Mouse (Mus musculus): ENCODE measurements at regions not wholly inside any gene's neighbourhood (a gene's known extent, or its start where the extent isn't known, plus 50 kb on each side); places are given as distances from the start of the nearest gene placed in this dataset.
A peak's percentile ranks its signal among the peaks of the same experiment; 100 is the strongest.

DNA sequence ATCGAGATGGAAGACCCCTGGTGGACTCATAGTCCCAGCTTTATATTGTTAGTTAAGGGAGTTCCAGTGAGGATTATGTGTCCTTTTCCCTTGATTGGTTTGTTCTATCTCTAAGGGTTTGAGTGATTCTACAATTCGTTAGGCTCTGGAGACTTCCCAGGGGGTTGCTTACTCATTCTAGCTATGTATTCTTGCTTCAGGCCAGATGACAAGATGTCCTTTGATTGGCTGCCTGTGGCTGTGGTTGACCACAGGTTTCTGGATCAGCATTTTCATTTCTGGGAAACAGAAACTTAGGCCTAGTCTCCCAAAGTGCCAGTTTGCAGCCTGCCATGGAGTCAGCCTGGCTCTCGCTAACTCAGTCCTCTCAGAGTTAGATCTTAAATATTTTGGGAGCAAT is 119.3 kb upstream of the H2al1n start:
- TF ChIP-seq EP300 (IDR thresholded peaks at IDR 0.05; ENCODE audit: insufficient read depth, low read depth, low read length) (no peak), POLR2A (IDR thresholded peaks at IDR 0.05; ENCODE audit: insufficient read depth, low read depth, low read length) (no peak), CTCF (IDR thresholded peaks at IDR 0.05) (no peak)
- intact Hi-C loops (cut with DNase I), result no loop called here
- Histone ChIP-seq H3K27ac (no peak overlapping the region), H3K9ac (ENCODE audit: low read depth, low read length) (no peak overlapping the region), H3K4me3 (no peak overlapping the region), H3K36me3 (ENCODE audit: control insufficient read depth, insufficient read depth, low read length) (no peaks in the 10 kb centered on the region), H3K4me1 (ENCODE audit: control insufficient read depth, insufficient read depth, low read length) (no peaks in the 10 kb centered on the region), H3K79me2 (replicated peaks; ENCODE audit: control insufficient read depth, insufficient read depth, low read length) (no peaks in the 10 kb centered on the region), H3K27me3 (ENCODE audit: control insufficient read depth, insufficient read depth, low read length) (no peaks in the 10 kb centered on the region)
- WGBS, result 77% methylated on average over 3 of the region's 3 CpGs
- DNase-seq, result no peak

- Histone ChIP-seq H3K9ac (ENCODE audit: low read depth, low read length) (no peak overlapping the region), H3K27ac (no peak overlapping the region), H3K36me3 (ENCODE audit: control insufficient read depth, insufficient read depth, low read length) (no peaks in the 10 kb centered on the region), H3K79me2 (replicated peaks; ENCODE audit: control insufficient read depth, insufficient read depth, low read length) (no peaks in the 10 kb centered on the region), H3K4me1 (ENCODE audit: control insufficient read depth, insufficient read depth, low read length) (no peaks in the 10 kb centered on the region), H3K4me3 (no peak overlapping the region), H3K27me3 (ENCODE audit: control insufficient read depth, insufficient read depth, low read length) (no peaks in the 10 kb centered on the region)
- WGBS, result 61% methylated on average over 2 of the region's 2 CpGs
- intact Hi-C loops (cut with DNase I), result no loop called here
- DNase-seq, result no peak
- TF ChIP-seq EP300 (IDR thresholded peaks at IDR 0.05; ENCODE audit: insufficient read depth, low read depth, low read length), result no peak
- no peak for TF ChIP-seq CTCF (IDR thresholded peaks at IDR 0.05)
- no peak for TF ChIP-seq POLR2A (IDR thresholded peaks at IDR 0.05; ENCODE audit: insufficient read depth, low read depth, low read length)
Observed at GRCm38 (mm10) chrX:14133571-14133970, 77.4 kb upstream of the H2al1n start.

DNA sequence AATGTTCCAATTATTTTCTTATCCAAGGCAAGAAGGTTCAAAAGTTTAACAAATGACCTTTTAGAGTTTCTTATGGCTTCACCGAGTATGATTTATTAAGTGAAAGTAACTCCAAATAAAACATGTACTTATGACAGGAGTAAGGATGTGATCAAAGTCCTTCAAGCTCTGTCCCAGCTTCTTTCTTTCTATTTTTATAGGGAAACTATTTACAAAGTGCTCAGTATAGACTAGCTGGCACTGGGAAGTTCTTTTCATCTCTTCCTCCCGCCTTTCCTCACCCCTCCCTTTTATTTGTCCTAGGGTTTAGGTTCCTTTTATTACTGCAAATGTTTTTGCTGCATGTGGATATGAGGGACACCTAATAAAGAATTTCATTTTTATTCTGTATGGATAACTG is 76.3 kb upstream of the H2al1n start:
- no peaks in the 10 kb centered on the region for H3K27me3 ChIP-seq (ENCODE audit: control insufficient read depth, insufficient read depth, low read length)
- TF ChIP-seq CTCF (IDR thresholded peaks at IDR 0.05) (no peak), POLR2A (IDR thresholded peaks at IDR 0.05; ENCODE audit: insufficient read depth, low read depth, low read length) (no peak), EP300 (IDR thresholded peaks at IDR 0.05; ENCODE audit: insufficient read depth, low read depth, low read length) (no peak)
- no peaks in the 10 kb centered on the region for H3K36me3 ChIP-seq (ENCODE audit: control insufficient read depth, insufficient read depth, low read length)
- intact Hi-C loops (cut with DNase I), result no loop called here
- DNase-seq, result no peak
- no peak overlapping the region for H3K9ac ChIP-seq (ENCODE audit: low read depth, low read length)
- no peaks in the 10 kb centered on the region for H3K79me2 ChIP-seq (replicated peaks; ENCODE audit: control insufficient read depth, insufficient read depth, low read length)
- H3K4me1 ChIP-seq (ENCODE audit: control insufficient read depth, insufficient read depth, low read length), result no peaks in the 10 kb centered on the region
- no peak overlapping the region for H3K27ac ChIP-seq
- 57% methylated on average over 2 of the region's 2 CpGs for WGBS
- H3K4me3 ChIP-seq, result no peak overlapping the region

- Histone ChIP-seq H3K4me3 (no peak overlapping the region), H3K27ac (no peak overlapping the region), H3K4me1 (ENCODE audit: control insufficient read depth, insufficient read depth, low read length) (no peaks in the 10 kb centered on the region), H3K9ac (ENCODE audit: low read depth, low read length) (no peak overlapping the region), H3K27me3 (ENCODE audit: control insufficient read depth, insufficient read depth, low read length) (no peaks in the 10 kb centered on the region), H3K79me2 (replicated peaks; ENCODE audit: control insufficient read depth, insufficient read depth, low read length) (no peaks in the 10 kb centered on the region), H3K36me3 (ENCODE audit: control insufficient read depth, insufficient read depth, low read length) (no peaks in the 10 kb centered on the region)
- DNase-seq, result peak in 1 of 2 experiments; percentile 5
- 22% methylated on average over 4 of the region's 4 CpGs for WGBS
- TF ChIP-seq POLR2A (IDR thresholded peaks at IDR 0.05; ENCODE audit: insufficient read depth, low read depth, low read length) (no peak), CTCF (IDR thresholded peaks at IDR 0.05) (no peak), EP300 (IDR thresholded peaks at IDR 0.05; ENCODE audit: insufficient read depth, low read depth, low read length) (no peak)
- intact Hi-C loops (cut with DNase I), result no loop called here
Observed at GRCm38 (mm10) chrX:14138481-14138880, 72.5 kb upstream of the H2al1n start.
